Mouse (Mus musculus): ENCODE measurements at regions not wholly inside any gene's neighbourhood (a gene's known extent, or its start where the extent isn't known, plus 50 kb on each side); places are given as distances from the start of the nearest gene placed in this dataset.

- no peak for TF ChIP-seq CTCF (IDR thresholded peaks at IDR 0.05; ENCODE audit: low read depth)
- no peak for TF ChIP-seq EP300 (IDR thresholded peaks at IDR 0.05; ENCODE audit: low read depth)
These were observed 168.6 kb downstream of the Rpl10-ps3 start for GRCm38 (mm10) chr9:50176131-50176530.
